ENCODE assay signal across 11 mouse cellular contexts in the genomic region with DNA sequence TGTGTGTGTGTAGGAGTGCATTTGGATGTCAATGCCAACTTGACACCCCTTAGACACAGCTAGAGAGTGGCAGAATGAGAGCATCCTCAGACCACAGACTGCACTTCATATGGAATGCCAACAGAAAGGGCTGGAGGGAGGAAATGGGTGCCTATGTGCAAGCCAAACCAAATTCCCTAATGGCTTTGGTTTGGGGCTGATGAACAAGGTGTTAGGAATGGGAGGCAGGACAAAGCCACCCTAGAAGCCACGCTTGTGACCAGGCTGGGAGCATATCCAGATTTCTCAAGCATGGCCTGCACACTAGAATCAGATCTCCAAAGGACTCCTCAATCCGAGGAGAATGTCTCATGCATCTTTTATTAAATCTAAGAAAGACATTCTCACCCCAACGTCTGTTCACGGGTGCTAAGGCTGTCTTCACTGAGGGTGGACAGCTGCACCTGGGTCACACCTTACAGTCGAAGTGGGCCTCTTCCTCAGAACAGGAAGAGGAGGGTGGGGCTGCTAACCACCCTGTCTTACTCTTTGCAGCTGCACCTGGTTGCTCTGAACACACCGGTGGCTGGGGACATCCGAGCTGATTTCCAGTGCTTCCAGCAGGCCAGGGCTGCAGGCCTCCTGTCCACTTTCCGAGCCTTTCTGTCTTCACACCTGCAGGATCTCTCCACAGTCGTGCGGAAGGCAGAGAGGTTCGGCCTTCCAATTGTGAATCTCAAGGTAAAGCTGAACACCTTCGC. TPM values are rescaled to one million over a fixed set of nuclear protein-coding genes. Genes with fewer than 3 reads are reported as not detected.
DNase-seq lines count a peak whose midpoint lies in the region; ATAC-seq lines count a peak whose summit lies in the region.
"Had no signal": no experiment of that assay in that cellular context is flagged by ENCODE, and none has a peak within 500 bp of the region (broad histone marks: within the 10 kb centered on the region; RNA-seq: fewer than 3 reads in every experiment).

No protein-coding gene starts in this region.

- ATAC-seq in megakaryocyte, adult 5-6 weeks (ENCODE audit: poor library complexity, severe bottlenecking), result peak; percentile 31
- ATAC-seq: hindbrain, embryonic 16.5 days had no signal

- DNase-seq in CD4-positive helper T cell, adult 2 months (ENCODE audit: low read depth, low spot score), result peak; percentile 48
- DNase-seq in NIH3T3 (ENCODE audit: low read depth), result peak; percentile 55
- DNase-seq in thymus, postnatal 14 days, result peak; percentile 80
- no peak for DNase-seq in cerebellum, postnatal 4 days (ENCODE audit: low spot score in 2 of 2)
- no peak for DNase-seq in cerebellum, adult 18-20 months
- DNase-seq in c-Kit-positive CD71-positive TER-119-positive erythroid progenitor cells, embryonic 14.5 days (ENCODE audit: low spot score), result no peak
- DNase-seq: cerebellum, adult 8-10 months; embryo, embryonic 11 days; layer of hippocampus, postnatal 36 days had no signal

RNA-seq across cellular contexts. Expression of gene Tgfbr1, which starts 43.0 kb away (rescaled TPM):
- 22.9 and 25.3 TPM in 2 replicates for total RNA-seq in megakaryocyte, adult 5-6 weeks (2015)
- total RNA-seq in megakaryocyte, adult 5-6 weeks (2017), result 27.8 and 32.9 TPM in 2 replicates

Comparison
In these comparisons a context has a peak if more than half of its experiments do, and no peak if none do; other contexts are left out.
1. DNase-seq: peak in CD4-positive helper T cell, adult 2 months (single experiment), NIH3T3 (single experiment) and thymus, postnatal 14 days (single experiment); none in cerebellum, postnatal 4 days (0 of 2), cerebellum, adult 18-20 months (0 of 2) and c-Kit-positive CD71-positive TER-119-positive erythroid progenitor cells, embryonic 14.5 days (single experiment).